Mouse (Mus musculus) B cell, adult 62 days (primary cell): ENCODE measurements around the gene Gm3336. TPM values are rescaled to one million over a fixed set of nuclear protein-coding genes. Genes with fewer than 3 reads are reported as not detected.

Experiments used
- total RNA-seq: library from RNA; stranded (reverse); gene quantifications from 4 replicates; pipeline ENCODE4 v1.2.4, GENCODE M21; 2023

The Gm3336 gene
- 0.69 to 1.2 TPM in 2 of 4 replicates, not detected in the others for total RNA-seq

GRCm38 (mm10) chr8:70718297-70718696 lies at the start of gene Gm3336:
TSS of gene Gm3336 (plus strand) at chr8:70718543.

GRCm38 (mm10) chr8:70673079-70673856 lies 45.1 kb upstream of the Gm3336 start, which contains the start of gene Lsm4:
TSS of gene Lsm4 (plus strand) at chr8:70673248.

GRCm38 (mm10) chr8:70698310-70699109 lies 19.8 kb upstream of the Gm3336 start, which contains the start of gene Jund:
TSS of gene Jund (plus strand) at chr8:70698949.

GRCm38 (mm10) chr8:70703287-70703686 lies 15.1 kb upstream of the Gm3336 start, which contains the start of gene Iqcn:
TSS of gene Iqcn (plus strand) at chr8:70703457.

GRCm38 (mm10) chr8:70723486-70724210 lies 5.3 kb downstream of the Gm3336 start, which contains the start of gene Pde4c:
TSS of gene Pde4c (plus strand) at chr8:70723720.

GRCm38 (mm10) chr8:70754043-70754870 lies 35.9 kb downstream of the Gm3336 start, which contains the start of gene Rab3a:
TSS of gene Rab3a (plus strand) at chr8:70754679.

GRCm38 (mm10) chr8:70760775-70761406 lies 42.5 kb downstream of the Gm3336 start, which contains the start of gene Mpv17l2:
TSS of gene Mpv17l2 (minus strand) at chr8:70760946.

Other genes with a start within 250 kb of the Gm3336 start
- 8.4 to 10.1 TPM (median 8.6 TPM) in 4 replicates for gene Klhl26, start 241.6 kb upstream of the Gm3336 start, total RNA-seq
- not detected in 4 replicates for gene Tmem59l, start 231.2 kb upstream of the Gm3336 start, total RNA-seq
- 1.2 to 2.5 TPM (median 2.0 TPM) in 3 of 4 replicates, not detected in the other for gene Crlf1, start 225.4 kb upstream of the Gm3336 start, total RNA-seq
- gene Rex1bd, start 211.8 kb upstream of the Gm3336 start, total RNA-seq, result 33.3 to 46.0 TPM (median 38.6 TPM) in 4 replicates
- gene Uba52, start 207.7 kb upstream of the Gm3336 start, total RNA-seq, result 2,835 to 2,861 TPM (median 2,853 TPM) in 4 replicates
- 231 to 253 TPM (median 245 TPM) in 4 replicates for gene Fkbp8, start 190.8 kb upstream of the Gm3336 start, total RNA-seq
- 53.7 to 70.3 TPM (median 60.4 TPM) in 4 replicates for gene Kxd1, start 190.6 kb upstream of the Gm3336 start, total RNA-seq
- gene Ell, start 179.1 kb upstream of the Gm3336 start, total RNA-seq, result 26.1 to 31.6 TPM (median 29.4 TPM) in 4 replicates
- 101 to 107 TPM (median 103 TPM) in 4 replicates for gene Isyna1, start 124.2 kb upstream of the Gm3336 start, total RNA-seq
- 64.4 to 94.1 TPM (median 74.8 TPM) in 4 replicates for gene Ssbp4, start 109.7 kb upstream of the Gm3336 start, total RNA-seq
- 5.1 to 10.7 TPM (median 6.9 TPM) in 4 replicates for gene Lrrc25, start 102.4 kb upstream of the Gm3336 start, total RNA-seq
- not detected in 4 replicates for gene Gdf15, start 86.1 kb upstream of the Gm3336 start, total RNA-seq
- 11.2 to 14.7 TPM (median 12.6 TPM) in 4 replicates for gene Pgpep1, start 58.2 kb upstream of the Gm3336 start, total RNA-seq
- 121 to 135 TPM (median 129 TPM) in 4 replicates for gene Lsm4, start 45.3 kb upstream of the Gm3336 start, total RNA-seq
- gene Jund, start 19.6 kb upstream of the Gm3336 start, total RNA-seq, result 2,399 to 2,837 TPM (median 2,594 TPM) in 4 replicates
- gene Iqcn, start 15.1 kb upstream of the Gm3336 start, total RNA-seq, result 49.7 to 55.4 TPM (median 53.1 TPM) in 4 replicates
- 1.8 to 3.5 TPM (median 2.8 TPM) in 4 replicates for gene Pde4c, start 5.2 kb downstream of the Gm3336 start, total RNA-seq
- gene Rab3a, start 36.1 kb downstream of the Gm3336 start, total RNA-seq, result 8.0 to 10.4 TPM (median 9.2 TPM) in 4 replicates
- gene Mpv17l2, start 42.4 kb downstream of the Gm3336 start, total RNA-seq, result 24.6 to 27.8 TPM (median 26.5 TPM) in 4 replicates
- gene Pik3r2, start 58.2 kb downstream of the Gm3336 start, total RNA-seq, result 23.5 to 27.1 TPM (median 25.3 TPM) in 4 replicates
- 209 to 221 TPM (median 216 TPM) in 4 replicates for gene Mast3, start 86.5 kb downstream of the Gm3336 start, total RNA-seq
- gene Il12rb1, start 89.9 kb downstream of the Gm3336 start, total RNA-seq, result 0.92 to 2.6 TPM (median 1.1 TPM) in 4 replicates
- gene Arrdc2, start 121.2 kb downstream of the Gm3336 start, total RNA-seq, result 21.4 to 33.4 TPM (median 25.9 TPM) in 4 replicates
- not detected in 4 replicates for gene Kcnn1, start 144.7 kb downstream of the Gm3336 start, total RNA-seq
- 36.5 to 40.5 TPM (median 38.0 TPM) in 4 replicates for gene Ccdc124, start 155.4 kb downstream of the Gm3336 start, total RNA-seq
- gene Slc5a5, start 174.2 kb downstream of the Gm3336 start, total RNA-seq, result not detected in 4 replicates
- 3,962 to 4,239 TPM (median 4,050 TPM) in 4 replicates for gene Rpl18a, start 178.9 kb downstream of the Gm3336 start, total RNA-seq
- 57.0 to 65.6 TPM (median 61.2 TPM) in 4 replicates for gene Map1s, start 187.4 kb downstream of the Gm3336 start, total RNA-seq